Mouse (Mus musculus) testis, adult 2 months (tissue): ENCODE results near the gene Cyp2b10. TPM values are rescaled to one million over a fixed set of nuclear protein-coding genes. Genes with fewer than 3 reads are reported as not detected.
A peak's percentile ranks its signal among the peaks of the same experiment; 100 is the strongest.

Experiments
- H3K27ac ChIP-seq: fragments of 200-500 bp; 2 replicates; pipeline ENCODE4 v1.5.1; 2012; ENCODE audit warnings: low read depth, low read length; ENCODE audit not compliant: control insufficient read depth, insufficient read depth
- H3K27me3 ChIP-seq: fragments of 200-500 bp; 2 replicates; pipeline ENCODE4 v1.6.1; 2012; ENCODE audit warnings: mild to moderate bottlenecking, low read length, moderate library complexity; ENCODE audit not compliant: control insufficient read depth, insufficient read depth
- H3K36me3 ChIP-seq: fragments of 200-500 bp; 2 replicates; pipeline ENCODE4 v1.6.1; 2012; ENCODE audit warnings: mild to moderate bottlenecking, low read length; ENCODE audit not compliant: control insufficient read depth, insufficient read depth
- H3K4me1 ChIP-seq: fragments of 200-500 bp; 2 replicates; pipeline ENCODE4 v1.6.1; 2012; ENCODE audit warnings: low read length; ENCODE audit not compliant: control insufficient read depth, insufficient read depth
- H3K4me3 ChIP-seq: fragments of 200-500 bp; 2 replicates; pipeline ENCODE4 v1.5.1; 2012; ENCODE audit warnings: low read depth, mild to moderate bottlenecking, low read length, moderate library complexity, mixed read lengths; ENCODE audit not compliant: control insufficient read depth
- CTCF ChIP-seq: fragments of 200-500 bp; IDR thresholded peaks from 2 replicates; pipeline ENCODE4 v1.5.1; 2012; ENCODE audit warnings: low read depth, mild to moderate bottlenecking, inconsistent platforms, low read length, moderate library complexity; ENCODE audit not compliant: control insufficient read depth, insufficient read depth, insufficient replicate concordance
- POLR2A ChIP-seq: fragments of 200-500 bp; IDR thresholded peaks from 2 replicates; pipeline ENCODE4 v1.6.1; 2012; ENCODE audit warnings: low read depth, mild to moderate bottlenecking, inconsistent platforms, low read length, moderate library complexity; ENCODE audit not compliant: control insufficient read depth
- polyA plus RNA-seq: library from polyadenylated mRNA; depleted of rRNA; stranded (reverse); fragments of >200 nt; gene quantifications from 2 replicates; pipeline ENCODE4 v1.2.3, GENCODE M21; 2012

The Cyp2b10 gene
- polyA plus RNA-seq, 1 experiment, result not detected

GRCm38 (mm10) chr7:25895162-25895561 lies 2.3 kb upstream of the Cyp2b10 start:
- Histone ChIP-seq H3K4me1 (peaks cover 7% of the 10 kb centered on the region), H3K4me3 (no peak overlapping the region), H3K36me3 (no peaks in the 10 kb centered on the region), H3K27me3 (no peaks in the 10 kb centered on the region), H3K27ac (no peak overlapping the region)
- TF ChIP-seq POLR2A (no peak), CTCF (no peak)

DNA sequence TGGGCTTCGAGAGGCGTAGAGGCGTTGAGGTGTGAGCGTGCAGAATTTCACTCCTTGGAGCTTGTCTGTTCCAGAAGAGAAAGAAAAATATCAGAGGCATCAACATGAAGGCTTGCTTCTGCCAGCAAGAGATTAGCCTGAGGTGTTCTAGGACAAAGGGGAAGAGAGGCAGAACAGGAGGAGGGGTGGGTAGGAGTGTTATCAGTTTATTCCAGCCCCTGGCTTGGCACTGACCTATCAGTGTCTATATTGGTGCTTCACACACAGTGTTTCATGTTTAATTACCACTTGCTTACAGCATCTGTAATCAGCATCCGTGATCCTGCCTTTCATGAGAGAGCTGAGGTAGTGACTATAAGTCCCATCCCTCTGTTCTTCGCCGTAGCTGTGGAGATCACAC lies 644 bp downstream of the Cyp2b10 start:
- H3K27me3 ChIP-seq, result no peaks in the 10 kb centered on the region

DNA sequence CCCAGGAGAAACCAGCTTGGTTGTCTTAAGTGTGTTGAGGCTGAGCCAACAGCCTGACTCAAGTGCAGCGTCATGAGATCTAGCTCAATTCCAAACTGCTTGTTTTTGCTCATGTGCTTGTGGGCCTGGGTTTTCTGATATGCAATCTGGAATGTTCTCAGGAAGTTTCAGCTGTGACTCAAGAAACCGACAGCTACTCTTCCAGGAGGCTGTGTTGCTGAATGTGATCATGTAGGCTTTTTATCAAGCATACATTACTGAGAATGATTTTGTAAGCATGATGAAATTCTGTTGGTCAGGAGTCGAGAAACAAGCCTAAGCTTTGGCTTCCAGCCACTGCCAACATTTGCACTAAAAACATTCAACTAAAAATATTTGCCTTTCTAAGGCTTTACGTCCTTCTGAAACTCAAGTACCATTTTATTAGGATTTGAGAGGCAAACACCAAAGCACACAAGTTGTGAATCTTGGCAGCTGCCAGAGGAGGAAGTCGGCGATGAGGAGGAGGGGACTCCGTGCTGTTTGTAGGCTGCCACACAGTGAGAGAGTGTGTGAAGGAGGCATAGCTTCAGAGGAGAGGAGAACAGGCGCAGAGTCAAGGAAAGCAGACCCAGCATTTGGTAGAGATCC lies 4.8 kb downstream of the Cyp2b10 start:
- Histone ChIP-seq H3K36me3 (no peaks in the 10 kb centered on the region), H3K27me3 (no peaks in the 10 kb centered on the region), H3K4me1 (no peaks in the 10 kb centered on the region), H3K4me3 (no peak overlapping the region), H3K27ac (no peak overlapping the region)
- TF ChIP-seq POLR2A (no peak), CTCF (no peak)

More for the DNA sequence above, 644 bp downstream of the Cyp2b10 start:
- H3K36me3 ChIP-seq, result no peaks in the 10 kb centered on the region
- H3K4me3 ChIP-seq, result no peak overlapping the region
- H3K4me1 ChIP-seq, result no peaks in the 10 kb centered on the region
- TF ChIP-seq CTCF, result no peak
- no peak for TF ChIP-seq POLR2A
- no peak overlapping the region for H3K27ac ChIP-seq

DNA sequence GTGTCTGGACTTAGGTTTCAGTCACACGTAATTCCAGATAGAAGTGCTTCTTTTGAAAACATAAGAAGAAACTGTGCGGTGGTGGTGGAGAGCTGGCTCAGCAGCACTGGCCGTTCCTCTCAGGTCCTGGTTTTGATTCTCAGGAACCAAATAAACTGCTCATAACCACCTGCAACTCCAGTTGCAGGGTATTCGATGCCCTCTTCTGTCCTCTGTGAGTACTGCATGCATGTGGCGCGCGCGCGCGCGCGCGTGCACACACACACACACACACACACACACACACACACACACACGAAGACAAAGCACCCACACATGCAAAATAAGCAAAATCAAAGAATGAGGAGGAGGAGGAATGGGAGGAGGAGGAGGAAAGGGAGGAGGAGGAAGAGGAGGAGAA lies 5.7 kb downstream of the Cyp2b10 start:
- no peak overlapping the region for H3K27ac ChIP-seq
- H3K36me3 ChIP-seq, result no peaks in the 10 kb centered on the region
- no peaks in the 10 kb centered on the region for H3K4me1 ChIP-seq
- H3K4me3 ChIP-seq, result no peak overlapping the region
- no peaks in the 10 kb centered on the region for H3K27me3 ChIP-seq
- no peak for TF ChIP-seq POLR2A
- no peak for TF ChIP-seq CTCF

DNA sequence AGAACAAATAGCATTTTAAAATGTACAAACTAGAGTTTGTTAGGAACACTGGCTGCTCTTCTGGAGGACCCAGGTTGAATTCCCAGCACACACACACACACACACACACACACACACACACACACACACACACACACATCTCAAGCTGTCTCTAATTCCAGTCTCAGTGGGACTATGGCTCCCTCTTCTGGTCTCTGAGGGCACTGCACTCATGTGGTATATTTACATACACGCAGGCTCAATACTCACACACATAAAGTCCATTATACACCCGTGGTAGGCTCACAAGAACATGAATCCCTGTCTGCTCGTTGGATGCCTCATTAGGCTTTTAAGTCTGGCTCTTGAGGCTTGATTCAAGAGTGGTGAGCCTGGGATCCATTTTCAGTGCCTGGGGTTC lies 6.6 kb downstream of the Cyp2b10 start:
- no peak for TF ChIP-seq POLR2A
- TF ChIP-seq CTCF, result peak; percentile 42; the same call in 1 of the 2 replicates
- Histone ChIP-seq H3K27me3 (no peaks in the 10 kb centered on the region), H3K27ac (no peak overlapping the region), H3K36me3 (no peaks in the 10 kb centered on the region), H3K4me1 (no peaks in the 10 kb centered on the region), H3K4me3 (no peak overlapping the region)

DNA sequence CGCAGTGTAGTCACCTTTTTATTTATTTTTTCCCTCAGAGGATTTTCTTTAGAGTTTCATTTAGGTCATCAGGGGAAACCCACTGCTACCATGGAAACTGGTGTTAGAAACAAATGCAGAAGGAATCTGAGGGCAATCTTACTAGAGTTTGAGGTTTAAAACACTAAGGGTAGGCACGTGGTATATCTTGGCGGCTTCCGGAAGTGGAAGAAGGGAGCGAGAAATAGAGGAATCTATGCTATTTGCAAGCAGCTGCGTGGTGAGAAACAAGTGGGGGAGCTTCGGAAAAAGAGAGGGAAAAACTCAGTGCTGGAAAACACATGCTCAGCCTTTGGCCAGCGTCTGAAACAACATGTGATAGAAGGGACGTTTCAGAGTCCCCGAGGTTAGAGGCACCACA lies 7.1 kb downstream of the Cyp2b10 start:
- no peaks in the 10 kb centered on the region for H3K27me3 ChIP-seq
- no peaks in the 10 kb centered on the region for H3K4me1 ChIP-seq
- TF ChIP-seq CTCF (no peak), POLR2A (no peak)
- no peaks in the 10 kb centered on the region for H3K36me3 ChIP-seq
- H3K4me3 ChIP-seq, result no peak overlapping the region; the same call in 1 of the 2 replicates
- H3K27ac ChIP-seq, result no peak overlapping the region

- TF ChIP-seq CTCF (no peak), POLR2A (no peak)
- no peaks in the 10 kb centered on the region for H3K4me1 ChIP-seq
- no peak overlapping the region for H3K27ac ChIP-seq
- no peak overlapping the region for H3K4me3 ChIP-seq
- no peaks in the 10 kb centered on the region for H3K36me3 ChIP-seq
- H3K27me3 ChIP-seq, result no peaks in the 10 kb centered on the region
Measured at GRCm38 (mm10) chr7:25907380-25907779, 10.0 kb downstream of the Cyp2b10 start.

- no peaks in the 10 kb centered on the region for H3K4me1 ChIP-seq
- H3K27me3 ChIP-seq, result no peaks in the 10 kb centered on the region
- no peak overlapping the region for H3K27ac ChIP-seq
- no peak overlapping the region for H3K4me3 ChIP-seq
- no peaks in the 10 kb centered on the region for H3K36me3 ChIP-seq
- no peak for TF ChIP-seq POLR2A
- no peak for TF ChIP-seq CTCF
Measured at GRCm38 (mm10) chr7:25910046-25910445, 12.6 kb downstream of the Cyp2b10 start.
